Mouse (Mus musculus) E14TG2a.4 (cell line): ENCODE results near the gene Mxd3.

Source experiments
- CTCF ChIP-seq: conservative IDR thresholded peaks from 2 replicates; pipeline ENCODE4 v1.5.1; 2014; ENCODE audit warnings: low read length
- NANOG ChIP-seq: IDR thresholded peaks from 2 replicates; pipeline ENCODE4 v1.6.1; 2014; ENCODE audit warnings: borderline replicate concordance, low read length, mixed read lengths
- POU5F1 ChIP-seq: IDR thresholded peaks from 2 replicates; pipeline ENCODE4 v1.6.1; 2014; ENCODE audit warnings: low read length, borderline replicate concordance

GRCm38 (mm10) chr13:55374206-55374924, 44.7 kb upstream of the Mxd3 start:
- no peak for TF ChIP-seq CTCF
- no peak for TF ChIP-seq NANOG
- TF ChIP-seq POU5F1: no peak
